Mouse (Mus musculus): ENCODE data around the gene Pcbp2.

The Pcbp2 gene

GRCm38 (mm10) chr15:102468675-102469370 lies 1.5 kb upstream of the Pcbp2 start:
- DNase-seq (ENCODE audit: low spot score) = no peak

GRCm38 (mm10) chr15:102470605-102471294 lies 411 bp downstream of the Pcbp2 start:
- peak; percentile 79 for DNase-seq (ENCODE audit: low spot score)

- no peak for DNase-seq (ENCODE audit: low spot score)
These were observed 931 bp downstream of the Pcbp2 start for GRCm38 (mm10) chr15:102471295-102471645.

GRCm38 (mm10) chr15:102471727-102472126 lies 1.4 kb downstream of the Pcbp2 start:
- DNase-seq (ENCODE audit: low spot score) = no peak

GRCm38 (mm10) chr15:102473246-102473645 lies 2.9 kb downstream of the Pcbp2 start:
- no peak for DNase-seq (ENCODE audit: low spot score)

GRCm38 (mm10) chr15:102474520-102474919 lies 4.2 kb downstream of the Pcbp2 start:
- DNase-seq (ENCODE audit: low spot score) = no peak

GRCm38 (mm10) chr15:102483136-102483535 lies 12.8 kb downstream of the Pcbp2 start:
- no peak for DNase-seq (ENCODE audit: low spot score)

- no peak for DNase-seq (ENCODE audit: low spot score)
These were observed 15.5 kb downstream of the Pcbp2 start for GRCm38 (mm10) chr15:102485853-102486252.

- no peak for DNase-seq (ENCODE audit: low spot score)
These were observed 17.3 kb downstream of the Pcbp2 start for GRCm38 (mm10) chr15:102487664-102488063.

GRCm38 (mm10) chr15:102498322-102498721 lies 28.0 kb downstream of the Pcbp2 start:
- peak; percentile 51 for DNase-seq (ENCODE audit: low spot score)

- peak; percentile 26 for DNase-seq (ENCODE audit: low spot score)
These were observed 29.0 kb downstream of the Pcbp2 start for GRCm38 (mm10) chr15:102499370-102499769.

- DNase-seq (ENCODE audit: low spot score) = no peak
These were observed 29.5 kb downstream of the Pcbp2 start for GRCm38 (mm10) chr15:102499851-102500250.

- no peak for DNase-seq (ENCODE audit: low spot score)
These were observed 30.1 kb downstream of the Pcbp2 start for GRCm38 (mm10) chr15:102500479-102500878.

- no peak for DNase-seq (ENCODE audit: low spot score)
These were observed 30.9 kb downstream of the Pcbp2 start for GRCm38 (mm10) chr15:102501084-102501814.

GRCm38 (mm10) chr15:102502254-102502840 lies 32.0 kb downstream of the Pcbp2 start:
- DNase-seq (ENCODE audit: low spot score) = no peak

GRCm38 (mm10) chr15:102503447-102503846 lies 33.1 kb downstream of the Pcbp2 start, which contains the start of gene Gm10337:
TSS of gene Gm10337 (plus strand) at chr15:102503722.
- no peak for DNase-seq (ENCODE audit: low spot score)

- DNase-seq (ENCODE audit: low spot score) = peak; percentile 3
These were observed 33.8 kb downstream of the Pcbp2 start for GRCm38 (mm10) chr15:102503924-102504782.

GRCm38 (mm10) chr15:102505073-102505769 lies 34.9 kb downstream of the Pcbp2 start:
- peak; percentile 8 for DNase-seq (ENCODE audit: low spot score)

GRCm38 (mm10) chr15:102505770-102506463 lies 35.6 kb downstream of the Pcbp2 start:
- peak; percentile 2 for DNase-seq (ENCODE audit: low spot score)

- DNase-seq (ENCODE audit: low spot score) = no peak
These were observed 36.1 kb downstream of the Pcbp2 start for GRCm38 (mm10) chr15:102506464-102506830.
